Mouse (Mus musculus) G1E-ER4 (cell line): ENCODE results near the gene Lamc3. TPM values are rescaled to one million over a fixed set of nuclear protein-coding genes. Genes with fewer than 3 reads are reported as not detected.

ENCODE experiments used
- GATA1 ChIP-seq: IDR thresholded peaks from one replicate; pipeline ENCODE4 v1.8.0; 2012; ENCODE audit warnings: low read length, inconsistent platforms
- polyA plus RNA-seq: library from polyadenylated mRNA; stranded (reverse); fragments of >175 nt; gene quantifications from 2 replicates; pipeline ENCODE4 v1.2.3, GENCODE M21; 2012

Lamc3 gene
- polyA plus RNA-seq, 1 experiment: not detected

DNA sequence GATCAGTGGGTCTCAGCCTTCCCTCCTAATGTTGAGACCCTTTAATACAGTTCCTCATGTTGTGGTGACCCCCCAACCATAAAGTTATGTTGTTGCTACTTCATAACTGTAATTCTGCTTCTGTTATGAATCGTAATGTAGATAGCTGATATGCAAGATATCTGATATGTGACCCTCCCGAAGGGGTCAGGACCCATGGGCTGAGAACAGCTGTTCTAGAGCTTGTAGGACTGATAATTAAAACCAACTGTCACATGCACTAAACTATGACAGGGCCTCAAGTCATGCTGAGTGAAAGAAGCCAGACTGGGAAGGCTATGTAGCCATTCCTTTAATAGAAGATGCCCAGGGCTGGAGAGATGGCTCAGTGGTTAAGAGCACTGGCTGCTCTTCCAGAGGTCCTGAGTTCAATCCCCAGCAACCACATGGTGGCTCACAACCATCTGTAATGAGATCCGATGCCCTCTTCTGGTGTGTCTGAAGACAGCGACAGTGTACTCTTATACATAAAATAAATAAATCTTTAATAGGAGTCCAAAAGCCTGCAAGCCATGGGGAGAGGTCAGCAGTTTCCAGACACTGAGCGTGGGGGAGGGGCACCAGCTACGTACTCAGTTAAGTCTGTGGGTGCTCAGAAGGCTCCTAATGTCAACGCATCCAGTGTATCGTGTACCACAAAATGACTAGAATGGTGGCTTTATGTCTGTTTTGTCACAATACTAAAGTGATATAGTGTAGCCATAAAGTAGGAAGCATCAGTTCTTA lies 19.1 kb upstream of the Lamc3 start:
- no peak for TF ChIP-seq GATA1

DNA sequence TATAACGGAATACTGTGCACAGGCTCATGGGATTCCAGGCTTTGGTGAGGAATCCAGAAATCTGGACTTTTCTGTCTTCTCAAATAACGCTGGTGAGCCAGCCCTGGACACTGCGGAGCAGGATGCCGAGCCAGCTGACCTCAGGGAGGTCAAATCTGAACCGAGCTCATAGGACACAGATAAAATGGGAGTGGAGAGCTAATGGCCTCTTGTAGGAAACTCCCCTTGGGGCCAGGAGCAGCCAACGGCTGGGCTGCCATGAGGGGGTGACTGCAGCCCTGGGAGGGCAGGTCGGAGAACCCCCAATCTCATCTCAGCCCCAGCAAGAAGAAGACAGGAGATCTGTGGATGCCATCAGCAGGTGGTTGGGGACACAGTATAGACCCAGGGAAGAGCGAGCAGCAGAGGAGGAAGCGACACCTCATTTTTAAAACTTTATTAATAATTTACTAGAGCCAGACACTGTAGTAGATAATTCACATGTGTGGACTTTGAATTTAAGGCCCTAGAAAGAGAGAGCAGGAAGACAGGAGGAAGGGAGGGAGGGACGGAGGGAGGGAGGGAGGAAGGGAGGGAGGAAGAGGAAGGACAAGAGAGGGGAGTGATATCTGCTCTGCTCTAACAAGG lies 18.4 kb upstream of the Lamc3 start:
- no peak for TF ChIP-seq GATA1

DNA sequence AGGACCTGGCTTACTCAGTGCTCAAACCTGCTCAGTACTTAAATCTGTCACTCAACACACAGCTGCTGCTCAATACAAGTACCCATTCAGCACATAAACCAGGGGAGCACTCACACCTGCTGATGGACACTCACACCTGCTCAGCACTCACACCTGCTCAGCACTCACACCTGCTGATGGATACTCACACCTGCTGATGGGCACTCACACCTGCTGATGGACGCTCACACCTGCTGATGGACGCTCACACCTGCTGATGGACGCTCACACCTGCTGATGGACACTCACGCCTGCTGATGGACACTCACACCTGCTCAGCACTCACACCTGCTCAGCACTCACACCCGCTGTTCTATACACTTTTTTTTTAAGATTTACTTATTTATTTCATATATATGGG lies 17.4 kb upstream of the Lamc3 start:
- no peak for TF ChIP-seq GATA1

DNA sequence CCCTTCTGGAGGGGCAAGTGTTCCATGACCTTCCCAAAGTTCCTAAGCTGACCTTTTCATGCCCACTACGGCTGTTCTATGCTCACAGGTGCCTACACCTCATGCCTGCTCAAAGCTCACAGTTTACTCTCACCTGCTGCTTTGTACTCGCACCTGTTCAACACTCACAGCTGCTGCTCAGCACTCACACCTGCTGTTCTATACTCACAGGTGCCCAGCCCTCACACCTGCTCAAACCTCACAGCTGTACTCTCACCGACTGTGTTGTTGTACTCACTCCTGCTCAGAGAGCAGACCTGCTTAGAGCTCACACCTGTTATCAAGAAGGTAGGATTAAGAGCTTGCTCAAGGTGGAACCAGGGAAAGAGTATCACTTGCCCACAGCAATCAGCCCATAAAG lies 16.4 kb upstream of the Lamc3 start:
- TF ChIP-seq GATA1: no peak

DNA sequence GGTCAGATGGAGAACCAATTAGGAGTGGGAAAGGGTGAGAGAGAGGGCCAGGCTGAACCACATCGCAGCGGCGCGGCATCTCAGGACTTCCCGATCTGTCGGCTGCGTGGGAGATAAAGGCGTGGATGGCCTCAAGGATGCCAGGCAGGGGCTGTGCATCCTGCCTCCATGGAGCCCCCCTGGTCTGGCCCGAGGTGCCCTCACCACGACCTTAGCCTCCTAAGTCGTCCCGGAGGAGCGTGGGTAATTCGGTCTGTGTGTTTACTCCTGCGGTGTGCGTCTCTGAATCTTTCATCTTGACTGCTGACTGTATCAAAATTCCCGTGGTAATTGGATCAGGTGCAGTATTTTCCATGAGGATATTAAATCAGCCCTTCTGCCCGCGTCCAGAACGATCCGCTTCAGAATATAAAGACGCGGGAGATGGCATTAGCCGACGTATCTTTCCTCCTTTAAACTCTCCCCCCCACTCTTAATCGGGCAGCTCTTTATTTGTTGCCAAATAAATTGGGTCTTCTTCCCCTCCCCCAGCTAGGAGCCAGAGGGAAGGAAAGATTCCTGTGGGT lies 12.7 kb upstream of the Lamc3 start:
- no peak for TF ChIP-seq GATA1

DNA sequence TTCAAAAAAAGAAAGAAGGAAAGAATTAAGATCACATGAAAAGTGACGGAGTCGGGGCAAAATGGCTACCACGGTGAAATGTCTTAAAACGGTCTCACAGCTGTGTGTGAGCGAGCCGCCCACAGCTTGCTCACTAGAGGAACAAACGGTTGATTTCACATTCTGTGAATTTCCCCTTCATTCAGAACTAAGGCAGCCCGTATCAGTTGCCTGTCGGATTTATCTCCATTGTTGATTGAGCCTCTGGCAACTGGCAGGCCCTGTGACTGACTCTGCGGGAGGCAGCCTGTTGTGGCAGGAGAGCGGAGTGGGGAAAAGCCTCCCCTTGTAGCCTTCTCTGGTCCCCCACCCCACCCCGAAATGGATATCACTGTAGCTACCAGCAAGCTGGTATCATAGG lies 10.6 kb upstream of the Lamc3 start:
- TF ChIP-seq GATA1: no peak

DNA sequence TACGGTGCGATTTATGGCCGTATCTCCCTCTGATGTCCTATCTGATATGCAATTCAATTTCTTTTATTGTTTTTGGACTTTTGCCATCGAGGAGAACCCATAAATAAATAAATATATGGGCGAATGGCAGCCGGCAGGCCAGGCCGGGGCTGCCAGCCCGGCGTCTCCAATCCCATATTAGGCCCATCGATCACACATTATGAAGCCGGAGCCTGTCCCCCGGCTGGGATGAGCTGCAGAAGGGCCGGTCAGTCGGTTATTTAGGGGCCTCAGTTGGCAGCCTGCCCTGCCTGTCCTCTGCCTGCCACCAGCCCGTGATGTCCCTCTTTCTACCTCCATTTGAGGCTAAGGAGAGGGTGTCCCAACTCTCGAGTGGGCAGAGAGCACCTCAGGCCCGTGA lies 8.5 kb upstream of the Lamc3 start:
- TF ChIP-seq GATA1: no peak

DNA sequence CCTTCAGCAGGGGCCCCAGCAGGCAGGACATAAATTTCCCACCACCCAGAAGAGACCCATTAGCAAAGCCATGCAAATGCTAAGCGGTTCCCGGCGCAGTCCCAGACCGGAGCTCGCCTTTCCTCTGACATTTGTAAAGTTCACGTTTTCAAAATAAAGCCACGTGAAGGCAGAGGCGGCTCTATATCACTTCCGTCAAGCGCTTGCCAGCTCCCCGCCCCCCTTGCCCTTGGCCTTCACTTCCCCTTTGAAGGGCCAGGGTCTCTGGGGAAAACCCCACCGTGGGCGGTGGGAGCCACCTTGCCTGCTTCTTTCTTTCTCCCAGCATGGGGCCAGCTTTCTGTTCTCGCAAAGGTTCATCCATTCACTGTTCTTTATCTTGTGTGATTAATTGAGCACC lies 6.2 kb upstream of the Lamc3 start:
- TF ChIP-seq GATA1: no peak

DNA sequence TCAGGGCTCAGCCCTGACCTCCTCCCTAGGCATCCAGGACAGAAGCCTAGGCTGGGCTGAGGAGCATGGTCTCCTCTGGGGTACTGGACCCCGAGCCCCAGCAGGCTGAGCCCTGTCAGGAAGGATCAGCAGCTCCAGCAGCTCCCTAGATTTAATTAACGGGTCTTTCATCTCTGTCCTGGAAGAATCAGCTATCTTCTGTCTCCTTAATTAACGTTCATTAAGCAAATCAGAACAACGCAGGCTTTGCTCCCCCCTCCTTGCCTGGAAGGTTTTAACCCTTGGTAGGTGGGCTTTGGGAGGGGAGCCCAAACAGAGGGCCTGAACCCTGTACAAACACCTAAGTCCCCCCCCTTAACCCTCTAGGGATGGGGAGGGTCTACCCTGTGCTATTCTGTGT lies 4.0 kb upstream of the Lamc3 start:
- no peak for TF ChIP-seq GATA1

DNA sequence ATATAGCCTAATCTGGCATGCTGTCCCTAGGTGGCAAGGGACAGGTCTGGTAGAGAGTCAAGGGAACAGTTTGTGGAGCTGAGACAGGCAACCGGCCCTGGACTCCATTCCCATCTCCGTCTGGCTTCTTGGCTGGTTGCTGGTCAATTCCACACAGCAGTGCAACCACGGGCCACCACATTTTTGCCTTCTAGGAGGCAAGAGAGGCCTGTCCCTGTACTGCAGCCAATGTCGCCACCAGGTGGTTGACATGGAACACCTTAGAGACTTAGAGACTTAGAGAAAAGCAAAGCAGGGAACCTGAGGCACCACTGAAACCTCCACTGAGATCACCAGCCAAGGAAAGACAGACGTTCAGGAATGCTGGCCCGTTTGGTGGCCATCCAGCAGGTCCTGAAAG lies 2.3 kb upstream of the Lamc3 start:
- TF ChIP-seq GATA1: no peak

DNA sequence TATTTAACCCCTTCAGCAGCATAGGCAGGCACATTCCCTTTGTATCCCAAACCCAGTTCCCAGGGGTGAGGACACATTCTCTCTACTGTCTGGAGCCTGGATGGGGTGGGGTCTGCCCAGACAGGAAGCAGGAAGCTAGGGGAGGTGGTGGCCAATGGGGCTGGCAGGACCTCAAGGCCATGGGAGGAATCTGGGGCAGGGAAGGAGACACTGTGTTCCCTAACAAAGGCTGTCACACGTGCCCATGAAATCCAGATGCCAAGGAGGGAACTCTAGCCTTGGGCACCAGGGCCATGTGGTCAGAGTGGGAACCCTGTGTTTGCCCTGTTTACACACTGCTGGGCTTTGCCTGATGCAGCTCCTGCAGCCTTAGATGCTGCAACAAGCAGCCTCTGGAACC lies 1.8 kb downstream of the Lamc3 start:
- TF ChIP-seq GATA1: no peak

DNA sequence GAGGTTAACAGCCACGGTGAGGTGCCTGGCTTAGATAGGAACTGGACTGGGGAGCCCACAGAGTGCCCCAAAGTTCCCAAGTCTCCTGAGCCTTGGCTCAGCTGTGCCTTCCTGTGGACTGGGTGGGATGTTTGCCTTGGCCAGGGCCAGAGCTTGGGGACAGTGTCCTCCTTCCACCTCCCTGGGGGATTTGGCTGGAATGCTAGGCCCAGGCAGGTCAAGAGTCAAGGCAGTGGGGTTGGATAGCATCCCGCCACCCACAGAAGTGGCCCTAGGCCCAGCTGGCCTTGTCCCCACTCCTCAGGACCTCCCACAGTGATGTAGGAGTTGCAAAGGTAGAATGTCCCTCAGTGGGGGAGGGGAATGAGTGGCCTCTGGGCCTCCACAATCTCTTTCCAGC lies 4.1 kb downstream of the Lamc3 start:
- TF ChIP-seq GATA1: no peak

DNA sequence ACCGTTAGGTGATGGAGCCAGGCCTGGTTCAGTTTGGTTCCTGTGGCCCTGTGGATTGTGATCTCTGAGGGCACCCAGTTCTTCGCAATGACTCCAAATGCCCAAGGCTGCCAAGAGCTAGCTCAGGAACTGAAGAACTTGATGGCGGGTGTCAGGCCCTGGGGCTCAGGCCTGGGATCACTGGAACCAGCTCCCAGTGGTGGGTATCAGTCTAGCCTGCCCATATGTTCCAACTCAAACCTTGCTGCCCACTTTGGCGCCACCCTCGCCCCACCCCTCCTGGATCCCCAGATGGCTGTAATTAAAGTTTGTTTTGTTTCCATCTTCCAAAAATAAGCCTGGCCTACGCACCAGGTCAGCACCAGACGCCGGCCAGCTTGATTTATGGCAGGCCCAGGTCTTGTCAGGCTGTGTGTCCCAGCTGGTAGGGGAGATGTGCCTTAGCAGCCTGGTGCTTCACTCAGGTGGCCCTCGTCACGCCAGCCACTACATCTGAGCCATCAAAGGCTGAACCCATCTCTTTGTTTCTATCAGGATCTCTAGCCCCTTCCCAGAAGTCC lies 6.1 kb downstream of the Lamc3 start:
- TF ChIP-seq GATA1: no peak

DNA sequence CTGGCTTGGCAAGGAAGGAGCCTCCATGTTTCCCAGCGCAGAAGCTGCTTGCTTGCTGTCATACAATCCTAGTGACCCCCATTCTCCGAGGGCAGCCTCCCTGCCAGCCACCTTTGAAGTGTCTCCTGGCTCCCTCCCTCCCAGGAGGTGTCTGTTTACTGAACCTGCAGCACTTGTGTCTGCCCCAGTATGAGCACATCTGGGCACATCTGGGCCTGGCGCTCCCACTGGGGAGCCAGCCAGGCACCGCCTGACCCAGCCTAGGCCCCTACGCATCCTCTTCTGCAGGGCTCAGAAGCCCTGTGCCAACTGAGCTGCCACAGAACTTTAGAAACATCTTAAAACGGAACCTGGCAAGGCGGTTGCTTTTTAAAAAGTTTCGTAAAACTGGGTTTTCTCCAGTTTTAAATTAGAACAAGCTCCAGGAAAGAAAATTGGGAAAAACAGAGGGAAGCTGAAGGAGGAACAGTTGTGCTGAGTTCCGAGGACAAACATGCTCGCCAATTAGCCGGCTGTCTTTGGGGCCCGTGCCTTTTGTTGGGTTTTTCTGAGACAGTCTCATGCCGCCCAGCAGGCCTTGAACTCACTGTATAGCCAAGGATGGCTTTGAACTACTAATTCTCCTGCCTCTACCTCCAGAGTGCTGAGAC lies 7.3 kb downstream of the Lamc3 start:
- no peak for TF ChIP-seq GATA1

DNA sequence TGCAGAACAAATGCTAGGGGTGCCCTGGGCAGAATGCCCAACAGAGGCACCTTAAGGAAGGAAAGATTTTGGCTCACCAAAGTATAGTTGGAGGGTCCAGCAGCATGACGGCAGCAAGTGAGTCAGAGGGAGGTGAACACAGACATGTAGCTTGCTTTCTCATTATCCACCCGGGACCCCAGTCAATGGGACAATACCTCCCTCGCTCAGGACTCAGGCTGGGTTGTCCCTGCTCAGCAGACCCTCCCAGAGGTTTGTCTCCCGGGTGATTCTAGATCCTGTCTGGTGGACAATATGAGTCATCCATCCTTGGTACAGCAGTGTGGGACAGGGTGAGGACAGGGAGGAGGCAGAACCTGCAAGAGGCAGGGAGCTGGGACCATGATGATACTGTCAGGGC lies 13.8 kb downstream of the Lamc3 start:
- TF ChIP-seq GATA1: no peak

DNA sequence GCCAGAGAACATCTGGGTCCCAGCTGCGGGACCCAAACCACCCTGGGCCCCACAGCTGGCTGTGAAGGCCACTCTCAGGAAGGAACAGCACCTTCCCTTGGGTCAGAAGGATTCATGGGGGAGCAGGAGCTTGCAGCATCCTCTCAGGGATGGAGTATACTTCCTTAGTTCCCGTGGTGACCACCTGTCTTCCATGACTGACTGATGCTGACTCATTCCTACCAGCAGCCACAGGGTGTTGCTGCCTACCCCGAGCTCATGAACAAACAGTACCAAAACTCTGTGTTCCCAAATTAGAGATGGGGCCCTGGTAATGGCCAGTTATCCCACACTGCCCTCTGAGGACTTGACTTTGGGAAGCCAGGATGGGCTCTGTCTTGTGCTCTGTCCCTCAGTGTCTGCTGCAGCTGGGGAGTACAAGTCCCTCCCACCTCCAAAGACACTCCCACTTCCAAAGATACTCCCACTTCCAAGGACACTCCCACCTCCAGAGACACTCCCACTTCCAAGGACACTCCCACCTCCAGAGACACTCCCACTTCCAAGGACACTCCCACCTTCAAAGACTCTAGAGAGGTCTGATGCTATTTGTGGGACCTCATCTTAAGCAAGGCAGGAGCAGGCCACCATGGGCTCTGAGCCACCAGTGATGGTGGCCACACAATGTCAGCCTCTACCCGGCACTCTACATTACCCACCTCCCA lies 14.7 kb downstream of the Lamc3 start:
- TF ChIP-seq GATA1: no peak

DNA sequence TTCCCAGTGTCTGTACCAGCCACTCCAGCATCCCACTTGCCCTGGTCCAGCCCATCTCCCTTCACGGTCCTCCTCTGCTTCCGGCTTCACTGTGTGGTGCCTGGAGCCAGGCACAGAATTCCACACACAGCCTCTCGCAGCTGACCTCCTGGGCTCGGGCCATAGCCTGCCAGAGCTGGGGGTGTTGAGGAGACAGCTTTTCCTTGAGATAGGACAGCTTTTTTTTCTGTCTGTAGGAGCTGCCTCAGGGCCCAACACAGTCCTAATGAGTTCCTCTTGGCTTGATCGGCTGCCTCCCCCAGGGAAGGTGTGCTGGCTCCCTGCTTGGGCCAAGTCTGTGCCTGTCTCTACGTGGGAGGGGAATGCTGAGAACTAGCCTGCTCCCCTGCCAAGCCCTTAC lies 17.0 kb downstream of the Lamc3 start:
- no peak for TF ChIP-seq GATA1
